Mouse (Mus musculus) bone marrow, adult 2 months (tissue): Measurements from ENCODE around the gene Ptcd3. TPM values are rescaled to one million over a fixed set of nuclear protein-coding genes. Genes with fewer than 3 reads are reported as not detected.
"Not testable (repeated sequence)": the region's sequence is repeated elsewhere in the genome, so short reads cannot be mapped to it uniquely, and the experiment has no call there.

ENCODE experiments used
- H3K27ac ChIP-seq: fragments of 200-500 bp; 2 replicates; pipeline ENCODE4 v1.5.1; 2012; ENCODE audit warnings: low read depth, mild to moderate bottlenecking, control low read depth, inconsistent platforms, low read length; ENCODE audit not compliant: control insufficient read depth, poor library complexity, insufficient read depth
- H3K4me1 ChIP-seq: fragments of 200-500 bp; 2 replicates; pipeline ENCODE4 v1.6.1; 2011; ENCODE audit warnings: low read length; ENCODE audit not compliant: control insufficient read depth, insufficient read depth
- H3K4me3 ChIP-seq: fragments of 200-500 bp; replicated peaks from 2 replicates; pipeline ENCODE3; 2011; ENCODE audit warnings: mild to moderate bottlenecking, low read depth, low read length, control low read depth; ENCODE audit not compliant: control insufficient read depth
- CTCF ChIP-seq: fragments of 200-500 bp; IDR thresholded peaks from 2 replicates; pipeline ENCODE4 v1.5.1; 2011; ENCODE audit warnings: low read length, control low read depth; ENCODE audit not compliant: control insufficient read depth, insufficient read depth
- POLR2A ChIP-seq: fragments of 200-500 bp; IDR thresholded peaks from 2 replicates; pipeline ENCODE4 v1.6.1; 2011; ENCODE audit warnings: low read depth, mild to moderate bottlenecking, control low read depth, low read length, borderline replicate concordance; ENCODE audit not compliant: control insufficient read depth
- WGBS: fragments of 180-500 bp; shearing (Covaris S2); methylation state at CpG from one replicate; pipeline ENCODE4 v1.1.7; 2018; 5-methylcytosine and 5-hydroxymethylcytosine counted together
- polyA plus RNA-seq: library from polyadenylated mRNA; stranded (reverse); fragments of >200 nt; gene quantifications from 2 replicates; pipeline ENCODE4 v1.2.4, GENCODE M21; 2011; ENCODE audit warnings: low replicate concordance; ENCODE audit not compliant: missing spikeins, insufficient read depth, insufficient read length

Gene Ptcd3
- polyA plus RNA-seq, 1 experiment, result 76.2 TPM

GRCm38 (mm10) chr6:71934081-71934556 is 25.6 kb upstream of the Ptcd3 start:
- 76% methylated on average over 2 of the region's 2 CpGs for WGBS
- no peak for TF ChIP-seq CTCF
- no peak for TF ChIP-seq POLR2A
- no peak overlapping the region for H3K27ac ChIP-seq
- H3K4me1 ChIP-seq, result peaks cover 8% of the 10 kb centered on the region; the same call in 1 of the 2 replicates
- no peak overlapping the region for H3K4me3 ChIP-seq

GRCm38 (mm10) chr6:71932347-71932746 is 23.8 kb upstream of the Ptcd3 start:
- H3K4me3 ChIP-seq, result no peak overlapping the region
- H3K27ac ChIP-seq, result no peak overlapping the region
- WGBS, result 81% methylated on average over 5 of the region's 5 CpGs
- TF ChIP-seq POLR2A, result no peak
- TF ChIP-seq CTCF, result no peak
- H3K4me1 ChIP-seq, result peaks cover 8% of the 10 kb centered on the region; the same call in 1 of the 2 replicates

- Histone ChIP-seq H3K27ac (peak overlapping the region; percentile 31; the same call in 1 of the 2 replicates), H3K4me3 (no peak overlapping the region), H3K4me1 (peaks cover 8% of the 10 kb centered on the region; the same call in 1 of the 2 replicates)
- TF ChIP-seq POLR2A (no peak), CTCF (no peak)
- 71% methylated on average over 12 of the region's 12 CpGs for WGBS
Measured at GRCm38 (mm10) chr6:71930830-71931437, 22.4 kb upstream of the Ptcd3 start.

- Histone ChIP-seq H3K4me1 (peaks cover 8% of the 10 kb centered on the region; the same call in 1 of the 2 replicates), H3K27ac (peak overlapping the region; percentile 24; the same call in 1 of the 2 replicates), H3K4me3 (no peak overlapping the region)
- TF ChIP-seq POLR2A (no peak), CTCF (no peak)
- 42% methylated on average over 10 of the region's 10 CpGs for WGBS
Measured at GRCm38 (mm10) chr6:71930053-71930452, 21.5 kb upstream of the Ptcd3 start.

- Histone ChIP-seq H3K4me1 (peaks cover 8% of the 10 kb centered on the region; the same call in 1 of the 2 replicates), H3K27ac (no peak overlapping the region), H3K4me3 (no peak overlapping the region)
- TF ChIP-seq CTCF (peak; percentile 39; the same call in 1 of the 2 replicates), POLR2A (no peak)
Measured at GRCm38 (mm10) chr6:71927911-71928310, 19.4 kb upstream of the Ptcd3 start.

GRCm38 (mm10) chr6:71925233-71925632 is 16.7 kb upstream of the Ptcd3 start:
- peak overlapping the region; percentile 11; the same call in 1 of the 2 replicates for H3K27ac ChIP-seq
- 33% methylated on average over 5 of the region's 5 CpGs for WGBS
- not testable (repeated sequence) for H3K4me3 ChIP-seq, H3K4me1 ChIP-seq

GRCm38 (mm10) chr6:71920752-71921151 is 12.2 kb upstream of the Ptcd3 start:
- no peak overlapping the region for H3K4me3 ChIP-seq
- H3K4me1 ChIP-seq, result no peaks in the 10 kb centered on the region
- no peak for TF ChIP-seq POLR2A
- no peak for TF ChIP-seq CTCF
- WGBS, result 88% methylated on average over 7 of the region's 7 CpGs
- no peak overlapping the region for H3K27ac ChIP-seq

- no peak for TF ChIP-seq CTCF
- no peak for TF ChIP-seq POLR2A
- no peak overlapping the region for H3K27ac ChIP-seq
- peaks cover 2% of the 10 kb centered on the region for H3K4me1 ChIP-seq
- no peak overlapping the region for H3K4me3 ChIP-seq
- 73% methylated on average over 5 of the region's 5 CpGs for WGBS
Measured at GRCm38 (mm10) chr6:71911686-71912450, 3.3 kb upstream of the Ptcd3 start.

- no peak overlapping the region for H3K4me3 ChIP-seq
- WGBS, result 43% methylated on average over 6 of the region's 6 CpGs
- H3K27ac ChIP-seq, result no peak overlapping the region
- peaks cover 2% of the 10 kb centered on the region for H3K4me1 ChIP-seq
- TF ChIP-seq POLR2A (no peak), CTCF (no peak)
Measured at GRCm38 (mm10) chr6:71909840-71910239, 1.3 kb upstream of the Ptcd3 start.
